Mouse (Mus musculus): ENCODE results near the gene Zscan4-ps2. TPM values are rescaled to one million over a fixed set of nuclear protein-coding genes. Genes with fewer than 3 reads are reported as not detected.
"Not testable (repeated sequence)": the region's sequence is repeated elsewhere in the genome, so short reads cannot be mapped to it uniquely, and the experiment has no call there.

Zscan4-ps2 gene
- not detected for total RNA-seq (2021)
- long read RNA-seq, experiment 1 = 0 reads
- long read RNA-seq, experiment 2 = 0 reads

GRCm38 (mm10) chr7:11514010-11514409, at the start of gene Zscan4-ps2:
Gene Zscan4-ps2, plus strand, starts transcription at chr7:11514310.
- DNase-seq = not testable (repeated sequence)

Other genes starting within 250 kb of the Zscan4-ps2 start
- gene Zscan4e, start 203.6 kb upstream of the Zscan4-ps2 start, total RNA-seq (2021) = not detected
- not detected for gene Zscan4f, start 116.4 kb upstream of the Zscan4-ps2 start, total RNA-seq (2021)
- not detected for gene Zscan4-ps3, start 95.0 kb downstream of the Zscan4-ps2 start, total RNA-seq (2021)
- not detected for gene Vmn1r72, start 165.8 kb downstream of the Zscan4-ps2 start, total RNA-seq (2021)
- not detected for gene Vmn1r73, start 216.0 kb downstream of the Zscan4-ps2 start, total RNA-seq (2021)